Mouse (Mus musculus): ENCODE measurements at regions not wholly inside any gene's neighbourhood (a gene's known extent, or its start where the extent isn't known, plus 50 kb on each side); places are given as distances from the start of the nearest gene placed in this dataset.

- no peak for DNase-seq (ENCODE audit: inconsistent ontology term)
These were observed 221.5 kb downstream of the 4933412E24Rik start for GRCm38 (mm10) chr15:59794871-59795270.

GRCm38 (mm10) chr15:59786706-59787425, 229.5 kb downstream of the 4933412E24Rik start:
- no peak for DNase-seq (ENCODE audit: inconsistent ontology term)

GRCm38 (mm10) chr15:59785981-59786380, 230.4 kb downstream of the 4933412E24Rik start:
- no peak for DNase-seq (ENCODE audit: inconsistent ontology term)

DNA sequence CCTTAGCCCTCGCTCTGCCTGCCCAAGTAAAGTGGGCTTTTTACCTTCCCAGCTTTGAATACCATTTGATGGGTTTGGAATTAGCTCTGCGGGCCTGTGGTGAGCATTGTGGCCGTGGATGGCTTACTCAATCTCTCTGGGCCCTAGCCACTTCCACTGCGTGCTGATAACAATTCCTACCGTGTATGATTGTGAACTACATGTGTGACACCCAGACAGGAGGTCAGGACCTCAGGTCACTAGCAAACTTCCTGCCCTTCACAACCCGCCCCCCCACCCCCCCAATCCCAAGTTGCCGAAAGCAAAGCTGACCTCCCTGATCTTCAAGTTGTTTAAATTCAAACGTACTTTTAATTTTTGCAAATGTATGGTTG, 231.9 kb downstream of the 4933412E24Rik start:
- DNase-seq (ENCODE audit: inconsistent ontology term) = no peak

DNA sequence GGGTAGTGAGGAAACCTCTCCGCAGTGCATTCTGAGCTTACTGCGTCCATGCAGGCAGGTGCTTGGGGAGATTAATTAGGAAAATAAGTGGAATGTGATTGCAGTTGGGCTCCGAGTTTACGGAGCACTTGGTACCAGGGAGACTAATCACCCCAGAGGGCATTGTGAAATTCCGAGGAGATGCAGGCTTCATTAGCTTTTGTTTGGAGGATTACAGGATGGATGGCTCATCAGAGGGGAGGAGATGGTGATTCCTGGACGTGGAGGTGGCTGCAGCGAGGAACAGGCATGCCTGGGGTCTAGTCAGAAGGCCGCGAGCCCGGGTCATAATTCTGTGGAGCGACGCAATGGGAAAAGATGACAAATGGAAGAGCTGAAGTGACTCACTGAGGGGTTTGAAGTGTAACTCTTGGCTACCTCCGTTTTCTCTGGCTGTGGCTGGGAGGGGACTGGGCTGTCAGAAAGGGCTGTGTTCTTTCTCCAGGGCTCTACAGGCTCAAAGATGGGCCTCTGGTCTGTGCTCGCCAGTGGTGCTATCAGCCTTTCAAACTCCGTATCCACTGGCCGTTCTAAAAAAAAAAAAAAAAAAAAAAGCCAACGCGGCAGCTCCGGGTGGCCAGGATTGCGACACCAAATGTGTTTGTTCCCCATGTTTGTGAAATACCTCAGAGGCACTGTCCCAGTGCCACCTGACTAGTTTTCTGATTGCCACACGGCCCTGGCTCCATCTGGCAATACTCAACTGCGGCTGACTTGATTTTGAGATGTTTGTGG, 232.4 kb downstream of the 4933412E24Rik start:
- peak; percentile 95 for DNase-seq (ENCODE audit: inconsistent ontology term)

- peak; percentile 73 for DNase-seq (ENCODE audit: inconsistent ontology term)
These were observed 233.0 kb downstream of the 4933412E24Rik start for GRCm38 (mm10) chr15:59783393-59783781.

DNA sequence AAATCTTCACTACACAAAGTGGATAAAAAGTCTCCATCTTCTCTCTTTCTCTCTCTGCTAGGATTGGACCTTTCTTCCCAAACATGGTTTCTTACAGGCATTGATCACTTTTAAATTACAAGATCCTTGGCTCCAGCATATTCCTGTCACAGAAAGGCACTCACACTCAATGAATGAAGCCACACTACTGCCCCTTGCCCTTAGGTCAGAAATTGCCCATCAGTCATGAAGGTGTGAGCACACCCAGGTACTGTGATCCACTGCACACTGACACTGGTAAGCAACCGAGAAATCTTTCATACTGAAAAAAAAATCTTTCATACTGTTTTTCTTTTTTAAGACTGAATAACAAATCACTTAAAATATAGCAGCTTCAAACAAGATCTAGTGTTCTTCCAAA, 235.9 kb downstream of the 4933412E24Rik start:
- no peak for DNase-seq (ENCODE audit: inconsistent ontology term)

- DNase-seq (ENCODE audit: inconsistent ontology term) = peak; percentile 91
These were observed 239.0 kb downstream of the 4933412E24Rik start for GRCm38 (mm10) chr15:59777307-59777871.

GRCm38 (mm10) chr15:59775781-59776180, 240.6 kb downstream of the 4933412E24Rik start:
- no peak for DNase-seq (ENCODE audit: inconsistent ontology term)

DNA sequence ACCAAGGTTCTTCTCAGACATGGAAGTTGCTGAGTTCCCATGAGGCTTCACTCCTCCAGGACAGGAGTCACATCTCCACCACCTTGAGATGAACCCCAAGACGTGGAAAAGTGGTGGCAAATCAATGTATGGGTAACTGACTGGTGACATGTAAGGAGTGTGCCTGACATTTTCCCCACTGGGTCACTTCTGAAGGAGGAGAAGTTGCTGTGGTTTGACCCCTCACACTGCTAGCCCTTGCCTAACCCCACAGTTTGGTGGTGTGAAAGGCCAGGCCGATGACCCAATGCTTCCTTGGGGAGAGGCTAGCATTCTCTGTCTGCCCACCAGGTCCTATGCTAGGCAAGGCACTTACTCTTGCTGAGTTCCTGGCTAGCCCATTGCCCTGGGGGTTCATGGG, 242.4 kb downstream of the 4933412E24Rik start:
- DNase-seq (ENCODE audit: inconsistent ontology term) = no peak

GRCm38 (mm10) chr15:59772595-59772994, 243.8 kb downstream of the 4933412E24Rik start:
- no peak for DNase-seq (ENCODE audit: inconsistent ontology term)

DNA sequence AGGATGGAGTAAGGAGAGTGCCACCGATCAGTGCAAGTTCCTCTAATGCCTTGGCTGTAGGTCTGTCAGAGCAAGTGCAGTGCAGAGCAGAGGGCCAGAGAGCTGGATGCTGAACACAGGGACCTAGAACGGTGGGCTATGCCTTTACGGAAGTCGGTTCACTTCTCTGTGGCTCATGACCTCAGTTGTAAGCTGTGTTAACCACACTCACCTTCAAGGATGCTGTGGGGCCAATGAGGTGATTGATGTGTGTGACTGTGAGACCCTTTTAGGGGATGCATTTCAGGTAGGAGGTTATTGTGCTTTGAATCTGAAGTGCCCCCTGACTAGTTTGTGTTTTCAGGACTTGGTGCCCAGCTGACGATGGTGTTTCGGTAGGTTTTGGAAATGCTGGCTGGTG, 254.4 kb downstream of the 4933412E24Rik start:
- DNase-seq (ENCODE audit: inconsistent ontology term) = no peak

- peak; percentile 36 for DNase-seq (ENCODE audit: inconsistent ontology term)
These were observed 255.9 kb downstream of the 4933412E24Rik start for GRCm38 (mm10) chr15:59760490-59760889.

- peak; percentile 99 for DNase-seq (ENCODE audit: inconsistent ontology term)
These were observed 256.8 kb downstream of the 4933412E24Rik start for GRCm38 (mm10) chr15:59759566-59759965.

- DNase-seq (ENCODE audit: inconsistent ontology term) = peak; percentile 64
These were observed 257.4 kb downstream of the 4933412E24Rik start for GRCm38 (mm10) chr15:59758971-59759370.

GRCm38 (mm10) chr15:59756141-59756540, 260.3 kb downstream of the 4933412E24Rik start:
- DNase-seq (ENCODE audit: inconsistent ontology term) = no peak

- DNase-seq (ENCODE audit: inconsistent ontology term) = peak; percentile 81
These were observed 261.5 kb downstream of the 4933412E24Rik start for GRCm38 (mm10) chr15:59754906-59755305.

DNA sequence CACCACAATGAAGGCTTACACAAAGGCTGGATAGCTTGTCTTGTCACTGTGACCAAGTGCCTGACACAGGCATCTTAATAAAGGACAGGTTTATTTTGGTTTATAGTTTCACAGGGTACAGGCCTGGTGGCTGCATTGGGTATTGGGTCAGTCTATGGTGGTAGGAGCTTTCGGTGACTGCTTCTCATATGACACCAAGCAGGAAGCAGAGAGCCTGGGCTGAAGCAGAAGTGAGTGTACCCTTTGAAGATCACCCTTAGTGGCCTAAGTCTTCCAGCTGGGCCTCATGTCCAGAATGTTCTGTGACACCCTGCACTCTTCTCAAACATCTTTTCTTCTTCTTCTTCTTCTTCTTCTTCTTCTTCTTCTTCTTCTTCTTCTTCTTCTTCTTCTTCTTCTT, 264.1 kb downstream of the 4933412E24Rik start:
- DNase-seq (ENCODE audit: inconsistent ontology term) = no peak

GRCm38 (mm10) chr15:59746290-59746689, 270.1 kb downstream of the 4933412E24Rik start:
- peak; percentile 62 for DNase-seq (ENCODE audit: inconsistent ontology term)

GRCm38 (mm10) chr15:59744411-59744931, 271.9 kb downstream of the 4933412E24Rik start:
- DNase-seq (ENCODE audit: inconsistent ontology term) = no peak

GRCm38 (mm10) chr15:59739197-59739596, 277.2 kb downstream of the 4933412E24Rik start:
- no peak for DNase-seq (ENCODE audit: inconsistent ontology term)

DNA sequence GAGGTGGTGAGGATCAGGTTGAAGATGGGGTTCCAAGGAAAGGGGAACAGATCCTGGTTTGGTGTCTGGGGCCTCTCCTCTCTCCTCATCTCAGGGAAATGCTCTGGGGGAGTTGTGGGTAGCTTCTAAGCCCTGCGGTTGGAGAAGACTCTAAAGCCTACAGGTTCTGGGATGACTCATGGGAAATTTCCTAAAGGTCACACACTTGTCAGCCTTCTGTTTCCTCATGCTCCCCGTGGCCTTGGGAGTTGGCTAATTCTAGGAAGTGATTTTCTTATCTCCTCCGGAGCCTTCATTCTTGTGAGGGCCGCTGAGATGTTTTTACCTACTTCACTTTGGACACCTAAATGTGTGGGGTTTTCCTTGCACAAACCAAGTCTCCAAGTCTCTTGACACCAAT, 279.2 kb downstream of the 4933412E24Rik start:
- no peak for DNase-seq (ENCODE audit: inconsistent ontology term)
